Mouse (Mus musculus): ENCODE measurements around the gene Depdc1b. TPM values are rescaled to one million over a fixed set of nuclear protein-coding genes. Genes with fewer than 3 reads are reported as not detected.

Gene Depdc1b
- polyA plus RNA-seq (2014; fragmentation: Nextera tagmentation; extraction: Ambion mirVana), result 7.3 and 8.3 TPM in 2 replicates

DNA sequence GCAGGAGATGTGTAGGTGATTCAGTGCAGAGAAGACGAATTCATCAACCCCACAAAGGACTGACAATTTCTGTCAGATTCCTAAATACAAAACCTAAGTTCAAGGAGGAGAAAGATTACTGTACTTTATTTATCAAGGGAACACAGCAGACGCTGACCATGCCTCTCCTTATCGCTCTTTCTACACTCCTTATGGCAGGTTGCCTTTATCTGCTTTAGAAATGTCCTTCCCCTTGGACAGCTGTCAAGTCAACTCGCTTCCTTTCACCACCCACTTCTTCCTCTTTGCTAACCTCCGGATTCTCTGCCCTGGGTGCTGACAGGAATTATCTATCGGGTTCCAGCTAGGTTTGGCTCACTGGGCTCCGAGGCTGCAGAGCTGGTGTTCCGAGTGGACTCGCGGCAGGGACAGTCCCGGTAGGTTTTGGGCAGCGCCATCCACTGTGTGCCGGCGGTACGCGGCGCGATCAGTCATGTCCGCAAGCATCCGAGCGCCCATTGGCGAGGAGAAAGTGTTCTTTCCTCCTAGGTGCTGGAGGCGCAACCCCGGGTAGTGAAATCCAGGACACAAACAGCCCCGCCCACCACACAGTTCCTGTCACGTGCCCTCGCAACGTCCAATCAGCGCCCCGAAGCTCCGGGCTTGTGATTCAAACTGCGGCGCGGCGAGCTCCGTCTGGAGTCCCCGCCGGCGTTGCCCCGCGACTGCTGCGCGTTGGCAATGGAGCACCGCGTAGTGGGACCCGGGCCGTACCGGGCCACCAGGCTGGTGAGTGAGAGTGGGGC, at the start of gene Depdc1b:
Gene Depdc1b, plus strand, starts transcription at position 631 of the 785 bp plus-strand sequence.
- Histone ChIP-seq H3K9me3 (ENCODE audit: control insufficient read depth, low read length) (no peaks in the 10 kb centered on the region), H3K4me1 (replicated peaks; ENCODE audit: control insufficient read depth, insufficient read depth, low read length) (peaks cover 3% of the 10 kb centered on the region), H3K36me3 (ENCODE audit: control insufficient read depth, insufficient read depth, low read length) (no peaks in the 10 kb centered on the region), H3K27ac (ENCODE audit: low read depth) (0 out of 2 replicates have a peak within 1 kb of the TSS, but pooled peaks have one; percentile 38), H3K27me3 (replicated peaks; ENCODE audit: control insufficient read depth, insufficient read depth, low read length) (no peaks in the 10 kb centered on the region), H3K4me2 (ENCODE audit: low read length) (peak within 1 kb of the TSS; percentile 96), H3K4me3 (ENCODE audit: low read depth, low read length) (peak within 1 kb of the TSS; percentile 86), H3K9ac (ENCODE audit: low read length) (peak within 1 kb of the TSS; percentile 72)
- under 1% methylated on average over 48 of the region's 48 CpGs for WGBS
- ATAC-seq (replicated peaks; ENCODE audit: low FRiP score, low TSS enrichment, low read depth), result peak; percentile 99
- peak; percentile 92 for DNase-seq (ENCODE audit: low spot score)

DNA sequence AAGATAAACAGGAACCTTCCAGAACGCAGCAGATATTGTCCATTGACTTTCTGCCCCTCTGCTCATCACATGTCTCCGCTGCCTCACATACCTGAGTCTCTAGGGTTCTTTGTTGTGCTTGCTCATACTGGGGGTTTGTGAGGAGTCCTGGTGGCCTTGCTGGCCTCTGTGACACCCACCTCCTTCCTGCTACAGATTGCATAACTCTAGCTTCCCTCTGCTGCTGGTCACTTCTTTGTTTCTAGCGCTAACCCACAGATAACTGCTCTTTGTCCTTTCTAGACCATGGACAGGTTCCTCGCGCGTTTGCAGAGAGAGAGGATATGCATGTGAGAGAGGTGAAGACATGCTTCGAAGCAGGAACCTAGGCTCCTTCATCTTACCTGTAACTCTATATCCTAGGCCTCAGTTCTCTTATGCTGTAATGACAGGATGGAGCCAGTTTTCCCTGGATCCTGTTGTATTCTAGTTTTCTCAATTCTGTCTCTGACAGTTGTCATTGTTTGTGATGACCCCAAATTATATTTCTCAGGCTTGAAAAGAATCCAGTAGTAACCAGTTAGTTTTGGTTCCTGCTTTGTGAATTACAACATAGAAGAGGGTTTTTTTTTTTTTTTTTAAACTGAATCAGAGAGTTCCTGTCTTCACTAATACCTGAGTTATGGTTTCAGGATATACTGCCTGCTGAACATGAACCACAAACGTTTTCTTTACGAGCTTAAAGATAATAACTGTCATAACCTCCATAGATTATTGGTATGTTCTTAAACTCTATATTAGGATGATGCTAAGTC, 48.1 kb upstream of the Depdc1b start:
- ATAC-seq (replicated peaks; ENCODE audit: low FRiP score, low TSS enrichment, low read depth) (no peak), DNase-seq (ENCODE audit: low spot score) (peak; percentile 28)
- Histone ChIP-seq H3K4me3 (ENCODE audit: low read depth, low read length) (no peak overlapping the region), H3K4me2 (ENCODE audit: low read length) (no peak overlapping the region), H3K9me3 (ENCODE audit: control insufficient read depth, low read length) (no peaks in the 10 kb centered on the region), H3K27me3 (replicated peaks; ENCODE audit: control insufficient read depth, insufficient read depth, low read length) (no peaks in the 10 kb centered on the region), H3K4me1 (replicated peaks; ENCODE audit: control insufficient read depth, insufficient read depth, low read length) (peaks cover 7% of the 10 kb centered on the region; the same call in 1 of the 2 replicates), H3K27ac (ENCODE audit: low read depth) (no peak overlapping the region), H3K9ac (ENCODE audit: low read length) (no peak overlapping the region), H3K36me3 (ENCODE audit: control insufficient read depth, insufficient read depth, low read length) (no peaks in the 10 kb centered on the region)
- 58% methylated on average over 9 of the region's 9 CpGs for WGBS

DNA sequence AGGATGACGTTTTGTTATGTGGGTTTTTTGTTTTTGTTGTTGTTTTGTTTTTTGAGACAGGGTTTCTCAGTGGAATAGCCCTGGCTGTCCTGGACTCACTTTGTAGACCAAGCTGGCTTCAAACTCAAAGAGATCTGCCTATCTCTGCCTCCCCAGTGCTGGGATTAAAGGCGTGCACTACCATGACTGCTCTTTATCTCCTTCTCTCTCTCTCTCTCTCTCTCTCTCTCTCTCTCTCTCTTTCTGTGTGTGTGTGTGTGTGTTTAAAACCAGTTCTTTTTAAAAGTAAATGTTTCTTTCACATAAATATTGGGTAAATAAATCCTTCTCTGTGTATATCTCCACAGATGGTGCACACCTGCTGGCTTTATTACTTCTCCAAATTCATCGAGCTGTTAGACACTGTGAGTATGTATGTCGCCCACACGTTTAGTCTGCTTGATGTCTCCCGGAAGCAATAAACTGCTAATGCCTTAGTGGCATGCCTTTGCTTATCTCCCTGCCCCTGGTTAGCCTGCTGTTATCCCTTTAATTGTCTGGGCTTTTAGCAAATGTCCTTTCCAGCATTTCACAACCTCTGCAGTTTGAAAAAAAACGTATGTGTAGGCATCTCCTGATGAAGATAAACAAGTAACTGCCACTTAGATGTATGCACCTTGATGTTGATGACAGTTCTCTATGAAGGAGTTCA, 44.5 kb upstream of the Depdc1b start:
- H3K4me1 ChIP-seq (replicated peaks; ENCODE audit: control insufficient read depth, insufficient read depth, low read length), result peaks cover 7% of the 10 kb centered on the region; the same call in 1 of the 2 replicates
- no peak overlapping the region for H3K4me2 ChIP-seq (ENCODE audit: low read length)
- H3K27me3 ChIP-seq (replicated peaks; ENCODE audit: control insufficient read depth, insufficient read depth, low read length), result no peaks in the 10 kb centered on the region
- H3K4me3 ChIP-seq (ENCODE audit: low read depth, low read length), result no peak overlapping the region
- H3K27ac ChIP-seq (ENCODE audit: low read depth), result no peak overlapping the region
- ATAC-seq (replicated peaks; ENCODE audit: low FRiP score, low TSS enrichment, low read depth), result peak; percentile 66
- 31% methylated on average over 7 of the region's 7 CpGs for WGBS
- H3K9ac ChIP-seq (ENCODE audit: low read length), result no peak overlapping the region
- H3K36me3 ChIP-seq (ENCODE audit: control insufficient read depth, insufficient read depth, low read length), result no peaks in the 10 kb centered on the region
- no peaks in the 10 kb centered on the region for H3K9me3 ChIP-seq (ENCODE audit: control insufficient read depth, low read length)
- DNase-seq (ENCODE audit: low spot score), result peak; percentile 51

- 51% methylated on average over 8 of the region's 8 CpGs for WGBS
- H3K9me3 ChIP-seq (ENCODE audit: control insufficient read depth, low read length), result no peaks in the 10 kb centered on the region
- H3K4me3 ChIP-seq (ENCODE audit: low read depth, low read length), result no peak overlapping the region
- no peak overlapping the region for H3K9ac ChIP-seq (ENCODE audit: low read length)
- no peak overlapping the region for H3K27ac ChIP-seq (ENCODE audit: low read depth)
- H3K27me3 ChIP-seq (replicated peaks; ENCODE audit: control insufficient read depth, insufficient read depth, low read length), result no peaks in the 10 kb centered on the region
- no peaks in the 10 kb centered on the region for H3K36me3 ChIP-seq (ENCODE audit: control insufficient read depth, insufficient read depth, low read length)
- DNase-seq (ENCODE audit: low spot score), result peak; percentile 6
- no peak for ATAC-seq (replicated peaks; ENCODE audit: low FRiP score, low TSS enrichment, low read depth)
- H3K4me2 ChIP-seq (ENCODE audit: low read length), result no peak overlapping the region
- H3K4me1 ChIP-seq (replicated peaks; ENCODE audit: control insufficient read depth, insufficient read depth, low read length), result peaks cover 7% of the 10 kb centered on the region; the same call in 1 of the 2 replicates
Measured at GRCm38 (mm10) chr13:108272332-108272731, 43.8 kb upstream of the Depdc1b start.

DNA sequence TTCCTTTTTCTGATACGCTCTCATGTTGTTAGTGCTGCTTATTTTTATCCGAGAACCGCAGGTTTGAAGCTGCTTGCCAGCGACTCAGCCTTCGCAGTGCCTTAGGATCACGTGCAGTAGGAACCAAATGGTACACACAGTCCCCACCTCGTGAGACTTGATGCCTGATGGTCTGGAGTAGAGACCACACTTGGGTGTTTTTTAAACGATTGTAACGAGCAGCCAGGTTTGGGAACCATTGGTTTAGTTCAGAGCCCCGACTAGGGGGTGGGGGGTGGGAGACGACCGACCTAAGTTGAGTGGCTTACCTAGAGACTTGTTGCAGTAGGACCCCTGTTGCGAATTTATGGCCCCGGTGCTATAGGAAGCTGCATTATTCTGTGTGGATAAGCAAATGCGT, 43.1 kb upstream of the Depdc1b start:
- Histone ChIP-seq H3K36me3 (ENCODE audit: control insufficient read depth, insufficient read depth, low read length) (no peaks in the 10 kb centered on the region), H3K9me3 (ENCODE audit: control insufficient read depth, low read length) (no peaks in the 10 kb centered on the region), H3K4me1 (replicated peaks; ENCODE audit: control insufficient read depth, insufficient read depth, low read length) (peaks cover 7% of the 10 kb centered on the region; the same call in 1 of the 2 replicates), H3K4me3 (ENCODE audit: low read depth, low read length) (no peak overlapping the region), H3K27ac (ENCODE audit: low read depth) (no peak overlapping the region), H3K27me3 (replicated peaks; ENCODE audit: control insufficient read depth, insufficient read depth, low read length) (no peaks in the 10 kb centered on the region), H3K9ac (ENCODE audit: low read length) (no peak overlapping the region), H3K4me2 (ENCODE audit: low read length) (no peak overlapping the region)
- 56% methylated on average over 15 of the region's 15 CpGs for WGBS
- ATAC-seq (replicated peaks; ENCODE audit: low FRiP score, low TSS enrichment, low read depth) (no peak), DNase-seq (ENCODE audit: low spot score) (no peak)

GRCm38 (mm10) chr13:108273456-108273855, 42.7 kb upstream of the Depdc1b start:
- Histone ChIP-seq H3K27ac (ENCODE audit: low read depth) (no peak overlapping the region), H3K4me1 (replicated peaks; ENCODE audit: control insufficient read depth, insufficient read depth, low read length) (peaks cover 7% of the 10 kb centered on the region; the same call in 1 of the 2 replicates), H3K4me2 (ENCODE audit: low read length) (no peak overlapping the region), H3K36me3 (ENCODE audit: control insufficient read depth, insufficient read depth, low read length) (no peaks in the 10 kb centered on the region), H3K9ac (ENCODE audit: low read length) (no peak overlapping the region), H3K9me3 (ENCODE audit: control insufficient read depth, low read length) (no peaks in the 10 kb centered on the region), H3K4me3 (ENCODE audit: low read depth, low read length) (no peak overlapping the region), H3K27me3 (replicated peaks; ENCODE audit: control insufficient read depth, insufficient read depth, low read length) (no peaks in the 10 kb centered on the region)
- DNase-seq (ENCODE audit: low spot score), result no peak
- ATAC-seq (replicated peaks; ENCODE audit: low FRiP score, low TSS enrichment, low read depth), result no peak
- WGBS, result 53% methylated on average over 5 of the region's 5 CpGs

DNA sequence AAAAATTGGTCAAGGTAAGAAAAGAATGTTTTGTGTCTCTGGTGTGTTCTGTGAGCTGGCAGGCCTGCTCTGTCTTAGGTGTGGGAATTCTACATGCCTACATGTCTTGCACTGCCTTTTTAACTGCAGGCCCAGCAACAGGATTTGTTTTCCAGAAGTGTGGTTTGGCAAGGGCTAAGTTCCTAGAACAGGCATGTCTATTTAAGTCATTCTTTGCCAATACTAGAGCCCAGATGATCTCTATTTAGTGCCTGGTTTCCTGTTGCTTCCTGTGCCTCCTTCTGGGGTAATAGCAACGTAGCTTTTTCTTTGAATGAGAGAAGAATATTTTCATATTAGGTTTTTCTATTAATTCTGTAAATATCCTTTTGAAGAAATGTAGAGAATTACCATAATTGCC, 39.6 kb upstream of the Depdc1b start:
- Histone ChIP-seq H3K4me1 (replicated peaks; ENCODE audit: control insufficient read depth, insufficient read depth, low read length) (peaks cover 7% of the 10 kb centered on the region; the same call in 1 of the 2 replicates), H3K36me3 (ENCODE audit: control insufficient read depth, insufficient read depth, low read length) (no peaks in the 10 kb centered on the region), H3K4me3 (ENCODE audit: low read depth, low read length) (no peak overlapping the region), H3K27me3 (replicated peaks; ENCODE audit: control insufficient read depth, insufficient read depth, low read length) (no peaks in the 10 kb centered on the region), H3K9me3 (ENCODE audit: control insufficient read depth, low read length) (no peaks in the 10 kb centered on the region), H3K4me2 (ENCODE audit: low read length) (no peak overlapping the region), H3K27ac (ENCODE audit: low read depth) (no peak overlapping the region), H3K9ac (ENCODE audit: low read length) (no peak overlapping the region)
- ATAC-seq (replicated peaks; ENCODE audit: low FRiP score, low TSS enrichment, low read depth) (no peak), DNase-seq (ENCODE audit: low spot score) (no peak)
- 60% methylated on average over 1 of the region's 1 CpGs for WGBS

DNA sequence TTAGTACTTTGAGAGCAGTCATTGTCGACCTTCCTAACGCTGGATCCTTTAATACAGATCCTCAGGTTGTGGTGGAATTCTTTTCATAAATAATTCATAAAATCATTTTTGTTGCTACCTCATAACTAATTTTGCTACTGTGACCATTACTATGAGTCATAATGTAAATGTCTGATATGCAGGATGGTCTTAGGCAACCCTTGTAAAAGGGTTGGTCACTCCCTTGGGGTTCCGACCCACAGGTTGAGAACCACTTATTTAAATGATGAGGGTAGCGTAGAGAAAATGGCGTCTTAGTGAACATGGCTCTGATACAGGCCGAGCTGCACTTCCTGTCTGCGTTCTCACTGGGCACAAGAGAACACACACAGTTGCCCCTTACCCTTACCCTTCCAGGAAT, 38.8 kb upstream of the Depdc1b start:
- no peak for DNase-seq (ENCODE audit: low spot score)
- no peak overlapping the region for H3K27ac ChIP-seq (ENCODE audit: low read depth)
- H3K36me3 ChIP-seq (ENCODE audit: control insufficient read depth, insufficient read depth, low read length), result no peaks in the 10 kb centered on the region
- H3K4me2 ChIP-seq (ENCODE audit: low read length), result no peak overlapping the region
- no peaks in the 10 kb centered on the region for H3K27me3 ChIP-seq (replicated peaks; ENCODE audit: control insufficient read depth, insufficient read depth, low read length)
- WGBS, result 88% methylated on average over 7 of the region's 7 CpGs
- H3K9ac ChIP-seq (ENCODE audit: low read length), result no peak overlapping the region
- H3K9me3 ChIP-seq (ENCODE audit: control insufficient read depth, low read length), result no peaks in the 10 kb centered on the region
- ATAC-seq (replicated peaks; ENCODE audit: low FRiP score, low TSS enrichment, low read depth), result no peak
- no peak overlapping the region for H3K4me3 ChIP-seq (ENCODE audit: low read depth, low read length)
- no peaks in the 10 kb centered on the region for H3K4me1 ChIP-seq (replicated peaks; ENCODE audit: control insufficient read depth, insufficient read depth, low read length)

All from intestine, embryonic 14.5 days (tissue).